Mouse (Mus musculus): ENCODE measurements around the gene Gm48552.

- TF ChIP-seq EP300 (optimal IDR thresholded peaks at IDR 0.05) (no peak), CTCF (IDR thresholded peaks at IDR 0.05; ENCODE audit: low read depth) (no peak)
These were observed 37.4 kb downstream of the Gm48552 start for GRCm38 (mm10) chr10:81426081-81426671.
